Mouse (Mus musculus): ENCODE measurements around the gene Nfkbie.

The Nfkbie gene

DNA sequence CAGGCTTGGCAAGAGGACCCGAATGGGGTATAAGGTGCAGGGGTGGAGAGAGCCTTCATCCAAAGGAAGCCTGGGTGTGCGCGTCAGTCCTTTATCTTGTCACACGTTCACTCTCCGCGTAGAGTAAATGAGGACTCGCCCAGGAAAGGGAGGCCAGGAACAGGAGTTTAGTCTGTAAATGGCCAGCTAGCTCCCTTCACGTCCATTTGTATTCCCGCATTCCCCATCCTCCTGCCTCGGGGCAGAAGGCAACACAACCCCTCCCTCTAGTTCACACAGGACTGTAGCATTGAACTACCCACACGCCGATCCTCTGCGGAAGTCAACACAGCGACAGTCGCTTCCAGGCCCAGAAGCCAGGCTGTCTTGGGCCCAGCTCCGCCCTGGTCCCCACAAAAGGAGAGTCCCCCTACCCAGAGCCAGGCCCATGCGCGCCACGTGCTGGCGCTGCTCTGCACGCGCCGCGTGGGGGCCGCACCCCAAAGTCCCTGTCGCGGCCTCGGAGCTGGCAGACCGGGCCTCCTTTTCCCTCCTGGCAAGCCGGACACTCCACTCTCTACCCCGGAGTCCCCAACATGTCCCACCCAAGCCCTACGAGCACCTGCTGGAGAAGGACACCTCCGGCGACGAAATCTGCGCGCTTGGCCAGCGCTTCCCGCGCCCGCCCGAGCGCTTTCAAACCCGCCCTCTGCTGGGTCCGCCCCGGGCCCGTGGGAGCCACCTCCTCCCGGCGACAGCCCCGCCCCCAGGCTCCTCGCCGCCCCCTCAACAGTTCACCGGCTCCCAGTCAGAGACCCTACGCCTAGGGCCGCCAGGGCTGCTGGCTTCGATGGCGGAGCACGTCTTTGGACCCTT is 39.6 kb downstream of the Nfkbie start:
- in situ Hi-C loops (cut with MboI; ENCODE audit: low sequenced_read_pairs): no loop called here

DNA sequence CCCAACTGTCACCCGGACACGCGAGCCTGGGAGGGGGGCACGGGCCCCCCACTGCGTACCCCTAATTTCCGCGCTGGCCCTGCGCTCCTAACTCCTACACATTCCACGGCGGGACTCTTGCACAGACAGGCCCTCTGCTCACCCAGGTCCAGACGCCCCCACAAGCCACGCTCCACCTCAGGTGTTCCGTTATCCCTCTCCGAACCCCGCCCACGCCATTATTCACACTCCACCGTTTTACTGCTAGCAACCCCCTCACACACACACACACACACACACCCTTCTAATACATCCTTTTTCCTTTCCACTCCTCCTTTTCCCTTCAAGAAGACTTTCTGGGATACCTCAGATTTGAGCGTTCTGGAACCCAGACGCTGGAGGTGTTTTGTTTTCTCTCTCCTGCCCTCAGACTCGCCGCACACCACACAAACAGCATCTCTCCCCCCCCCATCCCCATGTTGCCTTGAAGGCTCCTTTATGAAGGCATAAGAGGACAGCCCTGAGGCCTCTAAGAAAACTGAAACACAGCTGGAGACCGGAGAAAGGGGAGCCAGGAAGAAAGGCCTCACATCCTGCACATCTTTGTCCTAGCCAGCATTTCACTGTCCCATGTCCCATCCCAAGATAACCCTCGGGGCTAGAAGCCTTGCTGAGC is 40.4 kb downstream of the Nfkbie start:
- in situ Hi-C loops (cut with MboI; ENCODE audit: low sequenced_read_pairs): no loop called here

DNA sequence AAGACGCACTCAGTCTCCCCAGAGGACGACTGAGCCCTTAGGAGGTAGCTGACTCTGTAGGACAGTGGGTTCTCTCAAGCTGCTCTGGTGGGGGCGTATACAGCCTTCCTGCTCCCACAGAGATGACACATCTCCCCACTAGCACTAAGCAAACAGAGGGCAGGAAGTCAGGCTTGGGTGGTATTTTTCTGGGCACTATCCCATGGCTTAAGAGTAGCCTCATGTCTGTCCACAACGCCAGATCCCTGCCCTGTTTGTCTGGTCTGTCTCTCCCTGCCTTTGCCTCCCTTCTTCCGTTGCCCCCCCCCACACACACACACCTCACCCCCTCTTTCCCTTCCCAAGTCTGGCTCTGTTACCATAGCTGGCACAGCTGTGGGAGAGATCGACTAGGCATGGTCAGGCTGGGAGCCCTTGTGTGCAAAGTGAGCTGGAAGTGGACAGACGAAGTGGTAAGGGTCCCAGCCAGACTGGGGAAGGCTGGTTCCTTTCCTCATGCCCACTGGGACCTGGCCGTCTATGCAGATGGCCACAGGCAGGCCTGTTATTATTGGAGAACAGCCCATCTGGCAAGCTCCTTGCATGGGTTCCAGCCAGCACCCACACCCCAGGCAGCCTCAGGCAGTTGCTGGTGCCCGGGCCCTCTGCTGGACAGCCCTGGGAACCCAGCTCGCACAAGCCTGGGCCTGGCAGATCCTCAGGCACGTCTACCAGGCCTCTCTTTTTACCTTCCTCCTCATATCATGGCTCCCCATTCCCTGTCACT is 41.3 kb downstream of the Nfkbie start:
- in situ Hi-C loops (cut with MboI; ENCODE audit: low sequenced_read_pairs): no loop called here

DNA sequence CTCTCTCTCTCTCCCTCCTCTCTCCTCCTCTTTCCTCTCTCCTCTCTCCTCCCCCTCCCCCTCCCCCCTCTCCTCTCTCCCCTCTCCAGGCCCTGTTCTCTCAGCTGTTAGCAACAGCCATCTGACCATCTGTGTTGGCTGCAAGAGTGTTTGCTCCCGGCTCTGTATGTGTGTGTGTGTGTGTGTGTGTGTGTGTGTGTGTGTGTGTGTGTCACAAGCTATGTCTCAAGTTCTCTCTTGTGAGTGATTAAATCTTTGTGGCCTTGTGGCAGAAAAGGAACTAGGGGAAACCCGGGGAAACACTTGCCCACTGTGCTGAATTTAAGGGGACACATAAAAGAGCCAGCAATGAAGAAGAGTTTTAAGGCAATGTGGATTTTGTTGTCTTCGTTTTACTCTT is 42.3 kb downstream of the Nfkbie start:
- in situ Hi-C loops (cut with MboI; ENCODE audit: low sequenced_read_pairs): no loop called here

DNA sequence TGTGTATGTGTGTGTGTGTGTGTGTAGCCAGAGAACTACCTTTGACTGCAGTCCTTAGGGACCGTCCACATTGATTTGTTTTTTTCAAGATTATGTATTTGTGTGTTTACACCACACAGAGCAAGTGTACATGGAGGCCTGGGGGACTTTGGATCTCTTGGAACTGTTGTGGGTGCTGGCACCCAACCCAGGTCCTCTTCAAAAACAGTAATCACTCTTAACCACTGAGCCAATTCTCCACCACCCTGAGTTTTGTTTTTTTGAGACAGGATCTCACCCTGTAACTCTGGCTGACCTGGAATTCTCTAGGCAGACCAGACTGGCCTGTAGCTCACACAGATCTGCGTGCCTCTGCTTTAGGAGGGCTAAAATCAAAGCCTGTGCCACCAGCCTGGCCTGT is 42.9 kb downstream of the Nfkbie start:
- in situ Hi-C loops (cut with MboI; ENCODE audit: low sequenced_read_pairs): no loop called here

DNA sequence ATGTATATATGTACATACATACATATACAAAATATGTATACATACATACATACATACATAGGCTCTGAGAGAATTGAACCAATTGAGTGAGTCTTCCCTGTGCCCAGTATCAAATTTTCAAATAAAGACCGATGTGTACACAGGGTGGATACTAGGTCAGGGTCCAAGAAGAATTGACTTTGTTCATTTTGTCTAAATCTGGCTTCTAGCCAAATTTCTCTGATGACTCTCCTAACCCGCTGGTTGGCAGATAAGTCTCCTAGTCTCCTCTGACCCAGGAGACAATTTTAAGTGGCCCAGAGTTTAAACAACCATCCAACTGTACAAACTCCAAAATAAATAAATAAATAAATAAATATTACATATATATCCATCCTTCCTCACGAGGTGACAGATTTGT is 43.4 kb downstream of the Nfkbie start:
- in situ Hi-C loops (cut with MboI; ENCODE audit: low sequenced_read_pairs): no loop called here

DNA sequence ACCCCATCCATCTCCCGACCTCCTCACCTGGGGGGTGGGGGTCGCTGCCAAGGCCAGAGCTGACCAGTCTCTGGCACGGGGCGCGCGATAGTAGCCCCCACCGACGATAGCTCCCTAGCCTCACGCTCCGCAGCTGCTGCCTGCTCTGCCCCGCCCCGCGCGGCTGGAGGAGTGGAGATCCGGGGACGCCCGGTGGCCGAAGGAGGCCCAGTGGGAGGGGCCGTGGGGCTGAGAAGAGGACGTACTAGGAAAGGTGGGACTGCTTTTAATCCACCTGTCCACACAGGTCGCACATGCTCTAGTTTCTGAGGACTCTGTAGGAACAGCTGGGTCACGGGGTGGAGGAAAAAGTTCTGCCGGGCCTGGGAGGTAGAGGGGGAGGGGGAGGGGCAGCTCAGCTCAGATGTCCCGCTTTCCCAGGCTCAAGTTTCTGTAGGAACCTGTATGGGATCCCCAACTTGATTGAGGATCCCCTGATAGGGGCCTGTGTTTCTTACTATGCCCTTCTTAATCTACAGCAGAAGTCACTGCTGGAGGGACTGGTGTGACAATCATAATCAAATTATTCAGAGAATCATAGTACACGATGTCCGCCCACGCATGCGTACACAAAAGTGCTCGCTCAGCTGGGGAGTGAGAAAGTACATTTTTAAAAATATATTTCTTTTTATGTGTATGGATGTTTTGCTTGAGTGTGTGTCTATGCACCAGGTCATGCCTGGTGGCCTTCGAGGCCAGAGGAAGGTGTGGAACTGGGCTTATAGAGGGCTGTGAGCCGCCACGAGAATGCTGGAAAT is 44.1 kb downstream of the Nfkbie start, which contains the start of gene Slc29a1:
Gene Slc29a1 (minus strand): TSS at position 161 of the 797 bp plus-strand sequence.
- in situ Hi-C loops (cut with MboI; ENCODE audit: low sequenced_read_pairs): no loop called here

- in situ Hi-C loops (cut with MboI; ENCODE audit: low sequenced_read_pairs): no loop called here
Measured at GRCm38 (mm10) chr17:45600267-45600666, 44.8 kb downstream of the Nfkbie start.

DNA sequence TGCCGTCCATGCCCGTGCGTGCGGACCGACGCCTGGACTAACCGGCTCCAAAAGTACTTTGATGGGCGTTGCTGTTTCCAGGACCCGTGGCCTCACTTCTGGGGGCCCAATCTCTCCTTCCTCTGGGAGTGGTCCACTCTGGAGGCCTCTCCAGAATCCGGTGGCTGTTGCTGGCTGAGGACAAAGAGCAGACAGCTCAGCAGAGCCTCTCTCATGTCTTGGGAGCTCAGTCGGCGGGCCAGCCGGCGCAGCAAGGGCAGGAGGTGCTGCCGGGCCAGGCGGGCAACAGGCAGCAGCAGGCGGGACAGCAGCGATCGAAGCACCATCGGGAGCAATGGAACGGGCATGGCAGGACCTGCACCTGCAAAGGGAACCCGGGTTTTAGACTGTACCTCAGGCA is 45.8 kb downstream of the Nfkbie start:
- in situ Hi-C loops (cut with MboI; ENCODE audit: low sequenced_read_pairs): no loop called here

- in situ Hi-C loops (cut with MboI; ENCODE audit: low sequenced_read_pairs): no loop called here
Measured at GRCm38 (mm10) chr17:45601877-45602304, 46.4 kb downstream of the Nfkbie start, which contains the start of gene Mymx. Gene Mymx, minus strand, starts transcription at chr17:45602102.

GRCm38 (mm10) chr17:45602984-45603383 is 47.5 kb downstream of the Nfkbie start:
- in situ Hi-C loops (cut with MboI; ENCODE audit: low sequenced_read_pairs): no loop called here

GRCm38 (mm10) chr17:45606992-45607879 is 51.7 kb downstream of the Nfkbie start:
- in situ Hi-C loops (cut with MboI; ENCODE audit: low sequenced_read_pairs): no loop called here

DNA sequence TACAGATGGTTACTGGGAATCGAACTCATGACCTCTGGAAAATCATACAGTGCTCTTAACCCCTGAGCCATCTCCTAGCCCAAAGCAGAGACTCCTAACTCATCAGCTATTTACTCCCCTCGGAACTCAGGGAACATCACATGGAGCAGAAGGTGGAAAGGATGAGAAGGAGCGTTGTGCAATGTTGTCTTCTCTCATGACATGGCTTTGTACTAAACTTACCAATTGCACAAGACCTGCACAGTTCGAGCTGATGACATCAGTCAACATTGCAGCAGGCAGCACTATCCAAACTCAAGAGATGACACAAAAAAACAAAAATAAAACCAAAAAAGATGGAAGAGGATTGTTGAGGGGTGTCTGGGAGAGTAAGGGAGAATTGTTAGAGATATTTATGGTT is 52.9 kb downstream of the Nfkbie start:
- in situ Hi-C loops (cut with MboI; ENCODE audit: low sequenced_read_pairs): no loop called here

- in situ Hi-C loops (cut with MboI; ENCODE audit: low sequenced_read_pairs): no loop called here
Measured at GRCm38 (mm10) chr17:45610144-45610866, 54.8 kb downstream of the Nfkbie start.

DNA sequence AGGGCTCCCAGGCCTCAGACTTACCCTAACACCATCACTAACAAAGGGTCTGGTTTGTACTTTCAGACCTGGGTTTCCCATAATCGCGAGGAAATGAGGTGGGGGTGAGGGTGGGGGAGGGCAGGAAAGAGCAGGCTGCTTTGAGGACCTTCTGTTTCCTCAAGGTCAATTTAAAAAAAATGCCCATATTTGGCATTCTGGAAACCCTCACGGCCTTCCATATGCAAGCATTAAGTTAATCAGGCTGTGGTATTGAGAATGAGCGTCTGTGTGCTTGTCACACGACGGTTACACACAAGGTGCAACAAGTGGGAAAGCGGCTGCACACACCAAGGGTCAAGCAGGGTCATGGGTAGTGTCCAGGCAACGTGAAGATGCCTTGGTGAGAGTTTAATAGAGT is 56.5 kb downstream of the Nfkbie start:
- in situ Hi-C loops (cut with MboI; ENCODE audit: low sequenced_read_pairs): no loop called here
